Mouse (Mus musculus) CH12.LX (cell line): ENCODE measurements around the gene Engase. TPM values are rescaled to one million over a fixed set of nuclear protein-coding genes. Genes with fewer than 3 reads are reported as not detected.
A peak's percentile ranks its signal among the peaks of the same experiment; 100 is the strongest.

Source experiments
- DNase-seq: peaks from one replicate; pipeline ENCODE4 v3.0.0-alpha.2; 2013; ENCODE audit errors: extremely low read depth
- H3K27ac ChIP-seq: 2 replicates; pipeline ENCODE4 v1.5.1; 2012; ENCODE audit warnings: low read depth, mild to moderate bottlenecking, control low read depth, moderate library complexity; ENCODE audit not compliant: insufficient read depth
- H3K27me3 ChIP-seq: replicated peaks from 2 replicates; pipeline ENCODE3; 2012; ENCODE audit warnings: inconsistent platforms
- H3K36me3 ChIP-seq, 2 experiments: replicated peaks in 1 of 2; 2 replicates each; pipeline versions ENCODE3 to v1.6.1; 2012; ENCODE audit warnings: inconsistent platforms in 1 of 2, low read length in 1 of 2, mild to moderate bottlenecking in 1 of 2, mixed read lengths in 1 of 2, moderate library complexity in 1 of 2; ENCODE audit not compliant: control insufficient read depth in 1 of 2, insufficient read depth in 1 of 2
- H3K4me1 ChIP-seq, 2 experiments: 2 replicates each; pipeline ENCODE4 v1.6.1; 2012; ENCODE audit warnings: inconsistent platforms in 1 of 2, moderate library complexity in 1 of 2; ENCODE audit not compliant: insufficient read depth in 2 of 2, control insufficient read depth in 1 of 2
- H3K4me2 ChIP-seq: 2 replicates; pipeline ENCODE4 v1.6.1; 2012; ENCODE audit warnings: low read depth, mild to moderate bottlenecking, control low read depth; ENCODE audit not compliant: poor library complexity, insufficient read depth, severe bottlenecking
- H3K4me3 ChIP-seq, 3 experiments: fragments of 150-350 bp in 1 of 3; sonication (generic) in 1 of 3; replicated peaks in 1 of 3; 2 replicates each; pipeline versions ENCODE3 to v1.5.1; 2011 to 2012; ENCODE audit warnings: low read depth in 2 of 3, low read length in 2 of 3, mild to moderate bottlenecking in 2 of 3, moderate library complexity in 2 of 3, control low read depth in 1 of 3, improper control_type of control experiment in 1 of 3, inconsistent platforms in 1 of 3, mixed read lengths in 1 of 3; ENCODE audit not compliant: poor library complexity in 1 of 3
- H3K79me2 ChIP-seq: replicated peaks from 2 replicates; pipeline ENCODE4 v1.6.1; 2012; ENCODE audit warnings: mild to moderate bottlenecking, moderate library complexity; ENCODE audit not compliant: control insufficient read depth, poor library complexity, insufficient read depth, severe bottlenecking; ENCODE audit errors: extremely low read depth
- H3K9ac ChIP-seq: 2 replicates; pipeline ENCODE4 v1.6.1; 2012; ENCODE audit warnings: low read depth, mild to moderate bottlenecking, control low read depth, moderate library complexity; ENCODE audit not compliant: insufficient read depth
- H3K9me3 ChIP-seq: replicated peaks from 2 replicates; pipeline ENCODE3; 2012; ENCODE audit warnings: low read length, inconsistent platforms, mixed read lengths
- BHLHE40 ChIP-seq: IDR thresholded peaks from 2 replicates; pipeline ENCODE4 v1.6.1; 2011; ENCODE audit warnings: mild to moderate bottlenecking, low read depth, low read length, improper control_type of control experiment
- CHD1 ChIP-seq: IDR thresholded peaks from 2 replicates; pipeline ENCODE4 v1.6.1; 2012; ENCODE audit warnings: low read depth, low read length, improper control_type of control experiment, inconsistent platforms
- CHD2 ChIP-seq: IDR thresholded peaks from 2 replicates; pipeline ENCODE4 v1.6.1; 2011; ENCODE audit warnings: low read length, improper control_type of control experiment
- CTCF ChIP-seq, 2 experiments: IDR thresholded peaks in 1 of 2; conservative IDR thresholded peaks in 1 of 2; 2 replicates each; pipeline ENCODE4 v1.5.1; 2011 to 2012; ENCODE audit warnings: low read depth in 2 of 2, low read length in 2 of 2, improper control_type of control experiment in 1 of 2, inconsistent platforms in 1 of 2, mild to moderate bottlenecking in 1 of 2, moderate library complexity in 1 of 2
- E2F4 ChIP-seq: IDR thresholded peaks from 2 replicates; pipeline ENCODE4 v1.6.1; 2011; ENCODE audit warnings: low read depth, low read length, improper control_type of control experiment; ENCODE audit not compliant: insufficient replicate concordance
- EP300 ChIP-seq: IDR thresholded peaks from 2 replicates; pipeline ENCODE4 v1.6.1; 2011; ENCODE audit warnings: low read length, improper control_type of control experiment
- GABPA ChIP-seq: IDR thresholded peaks from 2 replicates; pipeline ENCODE4 v1.6.1; 2012; ENCODE audit warnings: low read depth, low read length, improper control_type of control experiment, inconsistent platforms; ENCODE audit not compliant: insufficient replicate concordance
- HCFC1 ChIP-seq: IDR thresholded peaks from 2 replicates; pipeline ENCODE4 v1.6.1; 2012; ENCODE audit warnings: low read depth, mild to moderate bottlenecking, inconsistent platforms, low read length, improper control_type of control experiment
- IRF4 ChIP-seq: IDR thresholded peaks from 2 replicates; pipeline ENCODE4 v1.6.1; 2014; ENCODE audit warnings: low read depth, mild to moderate bottlenecking, inconsistent platforms, low read length, improper control_type of control experiment
- JUN ChIP-seq: IDR thresholded peaks from 2 replicates; pipeline ENCODE4 v1.6.1; 2011; ENCODE audit warnings: low read depth, mild to moderate bottlenecking, low read length, improper control_type of control experiment, moderate library complexity; ENCODE audit not compliant: insufficient read depth
- KAT2A ChIP-seq: IDR thresholded peaks from 2 replicates; pipeline ENCODE4 v1.6.1; 2012; ENCODE audit warnings: low read length, improper control_type of control experiment, inconsistent platforms; ENCODE audit not compliant: insufficient replicate concordance
- MAFK ChIP-seq: IDR thresholded peaks from 2 replicates; pipeline ENCODE4 v1.6.1; 2011; ENCODE audit warnings: low read length, improper control_type of control experiment; ENCODE audit not compliant: insufficient replicate concordance
- MAX ChIP-seq: IDR thresholded peaks from 2 replicates; pipeline ENCODE4 v1.6.1; 2011; ENCODE audit warnings: low read length, improper control_type of control experiment
- MAZ ChIP-seq: IDR thresholded peaks from 2 replicates; pipeline ENCODE4 v1.6.1; 2012; ENCODE audit warnings: low read depth, mild to moderate bottlenecking, inconsistent platforms, low read length, improper control_type of control experiment, moderate library complexity
- MEF2A ChIP-seq: IDR thresholded peaks from 2 replicates; pipeline ENCODE4 v1.6.1; 2014; ENCODE audit warnings: low read depth, mild to moderate bottlenecking, inconsistent platforms, low read length, improper control_type of control experiment, borderline replicate concordance
- NRF1 ChIP-seq: IDR thresholded peaks from 2 replicates; pipeline ENCODE4 v1.6.1; 2014; ENCODE audit warnings: low read depth, mild to moderate bottlenecking, inconsistent platforms, low read length, improper control_type of control experiment, moderate library complexity
- PAX5 ChIP-seq: IDR thresholded peaks from 2 replicates; pipeline ENCODE4 v1.6.1; 2012; ENCODE audit warnings: low read length, inconsistent platforms, mixed read lengths
- POLR2A ChIP-seq: IDR thresholded peaks from 2 replicates; pipeline ENCODE4 v1.6.1; 2011; ENCODE audit warnings: low read depth, mild to moderate bottlenecking, improper control_type of control experiment, low read length
- RAD21 ChIP-seq: IDR thresholded peaks from 2 replicates; pipeline ENCODE4 v1.6.1; 2011; ENCODE audit warnings: low read depth, mild to moderate bottlenecking, low read length, improper control_type of control experiment, moderate library complexity
- RCOR1 ChIP-seq: conservative IDR thresholded peaks from 2 replicates; pipeline ENCODE4 v1.6.1; 2012; ENCODE audit warnings: low read depth, mild to moderate bottlenecking, inconsistent platforms, low read length, improper control_type of control experiment
- SIN3A ChIP-seq: IDR thresholded peaks from 2 replicates; pipeline ENCODE4 v1.6.1; 2012; ENCODE audit warnings: low read length, improper control_type of control experiment, inconsistent platforms
- TCF12 ChIP-seq: IDR thresholded peaks from 2 replicates; pipeline ENCODE4 v1.6.1; 2014; ENCODE audit warnings: low read depth, mild to moderate bottlenecking, inconsistent platforms, low read length, improper control_type of control experiment
- UBTF ChIP-seq: IDR thresholded peaks from 2 replicates; pipeline ENCODE4 v1.6.1; 2012; ENCODE audit warnings: low read depth, mild to moderate bottlenecking, inconsistent platforms, low read length, improper control_type of control experiment, moderate library complexity
- ZNF384 ChIP-seq: IDR thresholded peaks from 2 replicates; pipeline ENCODE4 v1.6.1; 2012; ENCODE audit warnings: low read depth, low read length, improper control_type of control experiment, inconsistent platforms
- dilution Hi-C: fragments of 300-500 bp; cut with MboI; formaldehyde crosslinking; loops from 2 replicates; pipeline ENCODE4 v1.14.3; 2020; ENCODE audit warnings: low sequenced_read_pairs; ENCODE audit not compliant: extremely low pct_unique_long_range_greater_than_20kb, extremely low pct_ligation_motif_present
- in situ Hi-C: fragments of 300-500 bp; cut with MboI; formaldehyde crosslinking; loops from 3 replicates; pipeline ENCODE4 v1.14.3; 2019; ENCODE audit warnings: low sequenced_read_pairs, low pct_ligation_motif_present, low pct_unique_long_range_greater_than_20kb, mixed read lengths
- polyA plus RNA-seq: library from polyadenylated mRNA; unstranded; fragments of >175 nt; gene quantifications from 2 replicates; pipeline ENCODE4 v1.2.1, GENCODE M21; 2012; ENCODE audit warnings: low read depth; ENCODE audit not compliant: insufficient read length
- total RNA-seq, 2 experiments: library from RNA; depleted of rRNA; stranded (reverse); fragments of 300-350 nt in 1 of 2; fragments of >200 nt in 1 of 2; gene quantifications; 2 replicates each; pipeline ENCODE4 v1.2.3; 2012 to 2014

Engase gene
- total and polyA plus RNA-seq, 3 experiments: 7.0 to 12.1 (median 9.7) TPM

- dilution Hi-C loops: no loop called here
- no peak for TF ChIP-seq RAD21
- no peak for TF ChIP-seq KAT2A
- no peak for TF ChIP-seq TCF12
- peak; percentile 33; the same call in 1 of the 2 replicates for TF ChIP-seq MAX
- TF ChIP-seq PAX5: no peak
- no peak for TF ChIP-seq SIN3A
- TF ChIP-seq CHD1: no peak
- TF ChIP-seq E2F4: no peak
- no peak for TF ChIP-seq JUN
- peak; percentile 54; the same call in 1 of the 2 replicates for TF ChIP-seq CHD2
- TF ChIP-seq MEF2A: no peak
- TF ChIP-seq BHLHE40: peak; percentile 56
- no peak for TF ChIP-seq NRF1
- no peak for TF ChIP-seq HCFC1
- TF ChIP-seq UBTF: no peak
- no peak for TF ChIP-seq CTCF (conservative IDR thresholded peaks at IDR 0.05 in 1 of 2, IDR thresholded peaks at IDR 0.05 in 1 of 2; ENCODE audit: low read depth in 2 of 2, low read length in 2 of 2)
- TF ChIP-seq GABPA: no peak
- TF ChIP-seq RCOR1: no peak
- TF ChIP-seq, all 38 proteins: peak for 3
- Histone ChIP-seq H3K36me3 (no peaks in the 10 kb centered on the region), H3K79me2 (no peaks in the 10 kb centered on the region), H3K27me3 (peaks cover 72% of the 10 kb centered on the region), H3K4me3 (no peak overlapping the region), H3K9ac (no peak overlapping the region), H3K4me1 (peaks cover 11 to 14% of the 10 kb centered on the region in 2 experiments), H3K27ac (no peak overlapping the region), H3K9me3 (peaks cover 4% of the 10 kb centered on the region), H3K4me2 (peak overlapping the region; percentile 25; the same call in 1 of the 2 replicates)
- DNase-seq: peak; percentile 29
- in situ Hi-C loops: no loop called here
Measured at GRCm38 (mm10) chr11:118459051-118459450, 17.6 kb upstream of the Engase start.

- Histone ChIP-seq H3K36me3 (no peaks in the 10 kb centered on the region), H3K4me2 (peak overlapping the region; percentile 25; the same call in 1 of the 2 replicates), H3K79me2 (no peaks in the 10 kb centered on the region), H3K4me3 (no peak overlapping the region), H3K9me3 (peaks cover 4% of the 10 kb centered on the region), H3K9ac (no peak overlapping the region), H3K27me3 (peaks cover 72% of the 10 kb centered on the region), H3K4me1 (peaks cover 11 to 14% of the 10 kb centered on the region in 2 experiments), H3K27ac (no peak overlapping the region)
- no peak for DNase-seq
- dilution Hi-C loops: no loop called here
- in situ Hi-C loops: no loop called here
- TF ChIP-seq MAZ (no peak), MAFK (no peak), ZNF384 (no peak), TCF12 (no peak), POLR2A (no peak), EP300 (no peak), IRF4 (no peak)
Measured at GRCm38 (mm10) chr11:118459536-118459935, 17.1 kb upstream of the Engase start.
